Mouse (Mus musculus): Measurements from ENCODE around the gene Srebf1. TPM values are rescaled to one million over a fixed set of nuclear protein-coding genes. Genes with fewer than 3 reads are reported as not detected.

Srebf1 gene
- polyA plus RNA-seq, 1 experiment from 2014 or later, result 38.3 TPM

GRCm38 (mm10) chr11:60152339-60152738, 70.0 kb downstream of the Srebf1 start:
- Histone ChIP-seq H3K27ac (no peak overlapping the region), H3K4me2 (no peak overlapping the region), H3K4me3 (no peak overlapping the region), H3K4me1 (peaks cover 35% of the 10 kb centered on the region), H3K27me3 (replicated peaks) (no peaks in the 10 kb centered on the region), H3K36me3 (replicated peaks) (no peaks in the 10 kb centered on the region), H3K9ac (no peak overlapping the region), H3K9me3 (no peaks in the 10 kb centered on the region)
- WGBS, result 95% methylated on average over 1 of the region's 1 CpGs
- ATAC-seq (replicated peaks), result no peak

- H3K36me3 ChIP-seq (replicated peaks), result no peaks in the 10 kb centered on the region
- H3K9ac ChIP-seq, result no peak overlapping the region
- no peak overlapping the region for H3K4me3 ChIP-seq
- no peaks in the 10 kb centered on the region for H3K9me3 ChIP-seq
- WGBS, result 85% methylated on average over 3 of the region's 3 CpGs
- peaks cover 40% of the 10 kb centered on the region for H3K4me1 ChIP-seq
- H3K4me2 ChIP-seq, result no peak overlapping the region
- no peak overlapping the region for H3K27ac ChIP-seq
- no peak for ATAC-seq (replicated peaks)
- H3K27me3 ChIP-seq (replicated peaks), result no peaks in the 10 kb centered on the region
These were observed 71.7 kb downstream of the Srebf1 start for GRCm38 (mm10) chr11:60150677-60151076.

Small RNA genes within 50 kb of the gene (microRNA-seq; reads per million reads assigned to microRNA genes)
- gene Mir6921 (not detected), gene Mir6922 (not detected)

Other genes starting within 250 kb of the Srebf1 start
- gene Pemt, start 176.1 kb downstream of the Srebf1 start, polyA plus RNA-seq (2015; fragmentation: Nextera tagmentation; extraction: Ambion mirVana), result 8.1 and 8.4 TPM in 2 replicates
- gene Rai1, start 117.6 kb downstream of the Srebf1 start, polyA plus RNA-seq (2015; fragmentation: Nextera tagmentation; extraction: Ambion mirVana), result 34.2 and 34.7 TPM in 2 replicates
- 72.6 and 73.3 TPM in 2 replicates for gene Tom1l2, start 130.3 kb upstream of the Srebf1 start, polyA plus RNA-seq (2015; fragmentation: Nextera tagmentation; extraction: Ambion mirVana)
- 6.1 and 6.3 TPM in 2 replicates for gene Drc3, start 130.7 kb upstream of the Srebf1 start, polyA plus RNA-seq (2015; fragmentation: Nextera tagmentation; extraction: Ambion mirVana)
- 23.6 and 25.9 TPM in 2 replicates for gene Gid4, start 194.6 kb upstream of the Srebf1 start, polyA plus RNA-seq (2015; fragmentation: Nextera tagmentation; extraction: Ambion mirVana)
- gene Atpaf2, start 195.9 kb upstream of the Srebf1 start, polyA plus RNA-seq (2015; fragmentation: Nextera tagmentation; extraction: Ambion mirVana), result 47.5 and 48.9 TPM in 2 replicates
- gene Drg2, start 232.0 kb upstream of the Srebf1 start, polyA plus RNA-seq (2015; fragmentation: Nextera tagmentation; extraction: Ambion mirVana), result 97.5 and 101 TPM in 2 replicates
- 0.05 and 0.12 TPM in 2 replicates for gene Myo15, start 246.8 kb upstream of the Srebf1 start, polyA plus RNA-seq (2015; fragmentation: Nextera tagmentation; extraction: Ambion mirVana)